Mouse (Mus musculus) ES-E14 (cell line): ENCODE measurements around the gene Plekhh2.

Experiments
- CHD2 ChIP-seq: IDR thresholded peaks from 2 replicates; pipeline ENCODE4 v1.6.1; 2014; ENCODE audit warnings: mild to moderate bottlenecking, low read depth, low read length, inconsistent platforms
- HCFC1 ChIP-seq: IDR thresholded peaks from 2 replicates; pipeline ENCODE4 v1.6.1; 2012; ENCODE audit warnings: low read length, inconsistent platforms, borderline replicate concordance; ENCODE audit not compliant: insufficient read depth
- MAFK ChIP-seq: IDR thresholded peaks from 2 replicates; pipeline ENCODE4 v1.6.1; 2014; ENCODE audit warnings: mild to moderate bottlenecking, low read depth, low read length, inconsistent platforms; ENCODE audit not compliant: insufficient read depth
- ZNF384 ChIP-seq: IDR thresholded peaks from 2 replicates; pipeline ENCODE4 v1.6.1; 2012; ENCODE audit warnings: low read depth, low read length, inconsistent platforms

DNA sequence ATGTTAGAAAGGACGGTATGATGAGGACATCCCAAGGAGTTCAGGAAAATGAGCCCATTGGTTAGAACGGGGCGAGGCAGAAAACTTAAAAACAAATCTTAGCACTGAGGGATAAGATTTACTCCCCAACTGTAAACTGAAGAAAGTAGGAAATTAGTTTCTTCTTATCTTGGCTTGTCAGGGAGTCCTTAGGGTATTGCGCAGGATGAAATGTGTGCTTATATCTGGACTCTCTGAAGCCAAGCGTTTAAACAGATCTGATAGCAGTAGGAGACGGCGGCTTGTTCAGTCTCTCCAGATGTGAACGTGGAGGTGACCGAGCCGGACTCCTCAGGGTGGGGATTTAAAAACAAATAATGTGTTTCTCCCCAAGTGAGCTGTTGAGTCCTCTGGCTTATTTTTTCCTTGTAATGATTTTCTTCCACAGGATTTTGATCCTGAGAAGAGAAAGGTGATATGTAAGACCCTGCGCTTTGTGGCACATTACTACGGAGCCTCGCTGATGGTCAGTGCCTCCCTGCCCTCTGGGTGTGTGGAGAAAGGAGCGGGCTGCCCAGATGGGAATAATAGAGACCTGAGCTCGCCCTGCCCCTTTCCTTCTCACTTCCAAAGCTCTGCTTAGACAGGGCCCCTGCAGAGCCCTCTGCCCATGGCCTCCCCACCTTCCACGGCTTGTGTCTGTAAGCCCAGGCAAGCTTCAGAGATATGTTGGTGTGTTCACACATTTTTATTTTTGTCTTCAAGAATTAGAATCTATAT, 132.8 kb downstream of the Plekhh2 start:
- TF ChIP-seq MAFK (no peak), ZNF384 (no peak), CHD2 (no peak), HCFC1 (no peak)
